Mouse (Mus musculus) right cerebral cortex, postnatal 25 days (tissue): ENCODE results near the gene Diaph3.
"Not testable (repeated sequence)": the region's sequence is repeated elsewhere in the genome, so short reads cannot be mapped to it uniquely, and the experiment has no call there.

ENCODE experiments used
- DNase-seq: peaks from one replicate; pipeline ENCODE4 v3.0.0; 2022

Diaph3 gene

GRCm38 (mm10) chr14:87140963-87141486, at the start of gene Diaph3:
Gene Diaph3 (minus strand): TSS chr14:87141235.
- DNase-seq = peak; percentile 95

GRCm38 (mm10) chr14:87190685-87191084, 49.6 kb upstream of the Diaph3 start:
- DNase-seq = no peak

- no peak for DNase-seq
Measured at GRCm38 (mm10) chr14:87171577-87171976, 30.5 kb upstream of the Diaph3 start.

- no peak for DNase-seq
Measured at GRCm38 (mm10) chr14:87169151-87169550, 28.1 kb upstream of the Diaph3 start.

- DNase-seq = no peak
Measured at GRCm38 (mm10) chr14:87155621-87156238, 14.7 kb upstream of the Diaph3 start.

GRCm38 (mm10) chr14:87149684-87150083, 8.6 kb upstream of the Diaph3 start:
- DNase-seq = no peak

- DNase-seq = no peak
Measured at GRCm38 (mm10) chr14:87146704-87147103, 5.7 kb upstream of the Diaph3 start.

GRCm38 (mm10) chr14:87145351-87145750, 4.3 kb upstream of the Diaph3 start:
- DNase-seq = no peak

GRCm38 (mm10) chr14:87141777-87142176, 742 bp upstream of the Diaph3 start:
- no peak for DNase-seq

- DNase-seq = no peak
Measured at GRCm38 (mm10) chr14:87140327-87140962, 590 bp downstream of the Diaph3 start.

- no peak for DNase-seq
Measured at GRCm38 (mm10) chr14:87126076-87126639, 14.9 kb downstream of the Diaph3 start.

- no peak for DNase-seq
Measured at GRCm38 (mm10) chr14:87125492-87125891, 15.5 kb downstream of the Diaph3 start.

GRCm38 (mm10) chr14:87123091-87123490, 17.9 kb downstream of the Diaph3 start:
- DNase-seq = no peak

- DNase-seq = no peak
Measured at GRCm38 (mm10) chr14:87121868-87122267, 19.2 kb downstream of the Diaph3 start.

GRCm38 (mm10) chr14:87110634-87111033, 30.4 kb downstream of the Diaph3 start:
- no peak for DNase-seq

- no peak for DNase-seq
Measured at GRCm38 (mm10) chr14:87099380-87100088, 41.5 kb downstream of the Diaph3 start.

GRCm38 (mm10) chr14:87098093-87098492, 42.9 kb downstream of the Diaph3 start:
- no peak for DNase-seq

- no peak for DNase-seq
Measured at GRCm38 (mm10) chr14:87091522-87091921, 49.5 kb downstream of the Diaph3 start.

GRCm38 (mm10) chr14:87091108-87091507, 49.9 kb downstream of the Diaph3 start:
- no peak for DNase-seq

- DNase-seq = no peak
Measured at GRCm38 (mm10) chr14:87088928-87089327, 52.1 kb downstream of the Diaph3 start.

GRCm38 (mm10) chr14:87088456-87088855, 52.6 kb downstream of the Diaph3 start:
- no peak for DNase-seq

- DNase-seq = no peak
Measured at GRCm38 (mm10) chr14:87087996-87088395, 53.0 kb downstream of the Diaph3 start.

- not testable (repeated sequence) for DNase-seq
Measured at GRCm38 (mm10) chr14:87084906-87085305, 56.1 kb downstream of the Diaph3 start.
